Mouse (Mus musculus) liver, embryonic 12.5 days (tissue): Measurements from ENCODE around the gene 4921507P07Rik. TPM values are rescaled to one million over a fixed set of nuclear protein-coding genes. Genes with fewer than 3 reads are reported as not detected.
"Not testable (repeated sequence)": the region's sequence is repeated elsewhere in the genome, so short reads cannot be mapped to it uniquely, and the experiment has no call there.

Source experiments
- ATAC-seq: fragments of 200-750 bp; cut with Nextera tagmentation; 2 replicates; pipeline ENCODE4 v1.8.0; 2017; ENCODE audit warnings: moderate number of reproducible peaks, mild to moderate bottlenecking, moderate library complexity
- H3K27ac ChIP-seq: fragments of 300-500 bp; sonication (generic); 2 replicates; pipeline ENCODE4 v1.5.1; 2016; ENCODE audit warnings: mild to moderate bottlenecking
- H3K27me3 ChIP-seq: fragments of 300-500 bp; sonication (generic); replicated peaks from 2 replicates; pipeline ENCODE4 v1.6.1; 2016; ENCODE audit warnings: mild to moderate bottlenecking, moderate library complexity
- H3K36me3 ChIP-seq: fragments of 300-500 bp; sonication (generic); 2 replicates; pipeline ENCODE4 v1.6.1; 2016; ENCODE audit warnings: mild to moderate bottlenecking, moderate library complexity
- H3K4me1 ChIP-seq: fragments of 300-500 bp; sonication (generic); 2 replicates; pipeline ENCODE4 v1.6.1; 2016
- H3K4me2 ChIP-seq: fragments of 300-500 bp; sonication (generic); 2 replicates; pipeline ENCODE4 v1.6.1; 2016; ENCODE audit warnings: mild to moderate bottlenecking, moderate library complexity
- H3K4me3 ChIP-seq: fragments of 300-500 bp; sonication (generic); 2 replicates; pipeline ENCODE4 v1.5.1; 2016; ENCODE audit warnings: mild to moderate bottlenecking, moderate library complexity
- H3K9ac ChIP-seq: fragments of 300-500 bp; sonication (generic); 2 replicates; pipeline ENCODE4 v1.6.1; 2016; ENCODE audit warnings: mild to moderate bottlenecking, moderate library complexity
- H3K9me3 ChIP-seq: fragments of 300-500 bp; sonication (generic); replicated peaks from 2 replicates; pipeline ENCODE4 v1.6.1; 2016; ENCODE audit warnings: mild to moderate bottlenecking, moderate library complexity
- WGBS: fragments of 180-500 bp; shearing (Covaris S2); methylation state at CpG from one replicate; pipeline ENCODE4 v1.1.7; 2016; ENCODE audit not compliant: insufficient replicate concordance; 5-methylcytosine and 5-hydroxymethylcytosine counted together
- polyA plus RNA-seq: library from polyadenylated mRNA; unstranded; fragments of >200 nt; fragmentation: Nextera tagmentation; extraction: Ambion mirVana; gene quantifications from 2 replicates; pipeline ENCODE4 v1.2.1, GENCODE M21; 2016

The 4921507P07Rik gene
- 0.13 and 0.19 TPM in 2 replicates for polyA plus RNA-seq

GRCm38 (mm10) chr6:50596301-50597211, at the start of gene 4921507P07Rik:
4921507P07Rik (minus strand) TSS chr6:50596632.
- Histone ChIP-seq H3K9ac (peak within 1 kb of the TSS; percentile 70), H3K36me3 (no peaks in the 10 kb centered on the region), H3K9me3 (no peaks in the 10 kb centered on the region), H3K4me2 (peak within 1 kb of the TSS; percentile 96), H3K4me1 (peaks cover 14% of the 10 kb centered on the region; the same call in 1 of the 2 replicates), H3K27ac (no peak within 1 kb of the TSS), H3K27me3 (0 out of 2 replicates have a peak, but pooled peaks cover 5% of the 10 kb centered on the region), H3K4me3 (peak within 1 kb of the TSS; percentile 61)
- ATAC-seq: peak; percentile 99
- 2% methylated on average over 59 of the region's 62 CpGs for WGBS

GRCm38 (mm10) chr6:50644701-50645100, 48.3 kb upstream of the 4921507P07Rik start:
- Histone ChIP-seq H3K4me2 (no peak overlapping the region), H3K9me3 (no peaks in the 10 kb centered on the region), H3K36me3 (no peaks in the 10 kb centered on the region), H3K9ac (no peak overlapping the region), H3K4me1 (no peaks in the 10 kb centered on the region), H3K4me3 (no peak overlapping the region), H3K27ac (no peak overlapping the region), H3K27me3 (no peaks in the 10 kb centered on the region; the same call in 1 of the 2 replicates)
- ATAC-seq: no peak
- WGBS: 53% methylated on average over 3 of the region's 3 CpGs

- ATAC-seq: no peak
- Histone ChIP-seq H3K36me3 (no peaks in the 10 kb centered on the region), H3K4me2 (no peak overlapping the region), H3K9ac (no peak overlapping the region), H3K4me3 (no peak overlapping the region), H3K27ac (no peak overlapping the region), H3K9me3 (no peaks in the 10 kb centered on the region), H3K4me1 (no peaks in the 10 kb centered on the region), H3K27me3 (no peaks in the 10 kb centered on the region; the same call in 1 of the 2 replicates)
- 61% methylated on average over 5 of the region's 5 CpGs for WGBS
Observed at GRCm38 (mm10) chr6:50641898-50642297, 45.5 kb upstream of the 4921507P07Rik start.

GRCm38 (mm10) chr6:50640377-50640776, 43.9 kb upstream of the 4921507P07Rik start:
- Histone ChIP-seq H3K36me3 (no peaks in the 10 kb centered on the region), H3K27me3 (no peaks in the 10 kb centered on the region; the same call in 1 of the 2 replicates), H3K4me1 (no peaks in the 10 kb centered on the region), H3K4me3 (no peak overlapping the region), H3K27ac (no peak overlapping the region), H3K9ac (no peak overlapping the region), H3K4me2 (no peak overlapping the region), H3K9me3 (no peaks in the 10 kb centered on the region)
- no peak for ATAC-seq
- WGBS: 53% methylated on average over 4 of the region's 4 CpGs

- H3K27ac ChIP-seq: no peak overlapping the region
- H3K9ac ChIP-seq: no peak overlapping the region
- no peak for ATAC-seq
- no peak overlapping the region for H3K4me2 ChIP-seq
- no peaks in the 10 kb centered on the region; the same call in 1 of the 2 replicates for H3K27me3 ChIP-seq
- WGBS: 54% methylated on average over 2 of the region's 2 CpGs
- H3K4me3 ChIP-seq: no peak overlapping the region
- no peaks in the 10 kb centered on the region for H3K4me1 ChIP-seq
- no peaks in the 10 kb centered on the region for H3K9me3 ChIP-seq
- no peaks in the 10 kb centered on the region for H3K36me3 ChIP-seq
Observed at GRCm38 (mm10) chr6:50639656-50640055, 43.2 kb upstream of the 4921507P07Rik start.

- H3K4me1 ChIP-seq, H3K36me3 ChIP-seq, H3K4me2 ChIP-seq, H3K27ac ChIP-seq, ATAC-seq, H3K4me3 ChIP-seq, H3K9me3 ChIP-seq, H3K9ac ChIP-seq, H3K27me3 ChIP-seq: not testable (repeated sequence)
- 49% methylated on average over 2 of the region's 2 CpGs for WGBS
Observed at GRCm38 (mm10) chr6:50626170-50626569, 29.7 kb upstream of the 4921507P07Rik start.

- H3K4me1 ChIP-seq, ATAC-seq, H3K27ac ChIP-seq, H3K9me3 ChIP-seq, H3K9ac ChIP-seq, H3K4me3 ChIP-seq, H3K4me2 ChIP-seq, H3K27me3 ChIP-seq, H3K36me3 ChIP-seq: not testable (repeated sequence)
- 64% methylated on average over 1 of the region's 1 CpGs for WGBS
Observed at GRCm38 (mm10) chr6:50618273-50618672, 21.8 kb upstream of the 4921507P07Rik start.

- no peak for ATAC-seq
- no peak overlapping the region for H3K27ac ChIP-seq
- 17% methylated on average over 4 of the region's 4 CpGs for WGBS
Observed at GRCm38 (mm10) chr6:50601620-50602019, 5.2 kb upstream of the 4921507P07Rik start.

GRCm38 (mm10) chr6:50598560-50598959, 2.1 kb upstream of the 4921507P07Rik start:
- Histone ChIP-seq H3K4me1 (peaks cover 14% of the 10 kb centered on the region; the same call in 1 of the 2 replicates), H3K4me2 (no peak overlapping the region), H3K27ac (no peak overlapping the region), H3K36me3 (no peaks in the 10 kb centered on the region), H3K9me3 (no peaks in the 10 kb centered on the region), H3K9ac (no peak overlapping the region), H3K4me3 (no peak overlapping the region), H3K27me3 (0 out of 2 replicates have a peak, but pooled peaks cover 5% of the 10 kb centered on the region)
- WGBS: 47% methylated on average over 5 of the region's 5 CpGs
- ATAC-seq: no peak

More at GRCm38 (mm10) chr6:50601620-50602019, 5.2 kb upstream of the 4921507P07Rik start:
- H3K27me3 ChIP-seq: peaks cover 5% of the 10 kb centered on the region; the same call in 1 of the 2 replicates
- no peaks in the 10 kb centered on the region for H3K36me3 ChIP-seq
- no peak overlapping the region for H3K4me3 ChIP-seq
- 0 out of 2 replicates have a peak, but pooled peaks cover 4% of the 10 kb centered on the region for H3K4me1 ChIP-seq
- no peak overlapping the region for H3K4me2 ChIP-seq
- H3K9ac ChIP-seq: no peak overlapping the region
- no peaks in the 10 kb centered on the region for H3K9me3 ChIP-seq

GRCm38 (mm10) chr6:50594372-50594771, 2.1 kb downstream of the 4921507P07Rik start:
- 71% methylated on average over 2 of the region's 2 CpGs for WGBS
- Histone ChIP-seq H3K36me3 (no peaks in the 10 kb centered on the region), H3K4me1 (peaks cover 14% of the 10 kb centered on the region; the same call in 1 of the 2 replicates), H3K4me2 (no peak overlapping the region), H3K27ac (no peak overlapping the region), H3K9me3 (no peaks in the 10 kb centered on the region), H3K9ac (no peak overlapping the region), H3K4me3 (no peak overlapping the region), H3K27me3 (0 out of 2 replicates have a peak, but pooled peaks cover 5% of the 10 kb centered on the region)
- ATAC-seq: no peak

- WGBS: 64% methylated on average over 10 of the region's 10 CpGs
- no peaks in the 10 kb centered on the region for H3K27me3 ChIP-seq
- H3K4me3 ChIP-seq: no peak overlapping the region
- no peaks in the 10 kb centered on the region for H3K9me3 ChIP-seq
- H3K4me2 ChIP-seq: no peak overlapping the region
- H3K4me1 ChIP-seq: peaks cover 14% of the 10 kb centered on the region; the same call in 1 of the 2 replicates
- ATAC-seq: no peak
- no peak overlapping the region for H3K9ac ChIP-seq
- H3K36me3 ChIP-seq: no peaks in the 10 kb centered on the region
- H3K27ac ChIP-seq: no peak overlapping the region
Observed at GRCm38 (mm10) chr6:50593334-50593845, 3.0 kb downstream of the 4921507P07Rik start.

- ATAC-seq: no peak
- H3K27me3 ChIP-seq: no peaks in the 10 kb centered on the region
- no peak overlapping the region for H3K4me2 ChIP-seq
- H3K9me3 ChIP-seq: no peaks in the 10 kb centered on the region
- peaks cover 6% of the 10 kb centered on the region; the same call in 1 of the 2 replicates for H3K4me1 ChIP-seq
- H3K9ac ChIP-seq: no peak overlapping the region
- no peaks in the 10 kb centered on the region for H3K36me3 ChIP-seq
- no peak overlapping the region for H3K27ac ChIP-seq
- H3K4me3 ChIP-seq: no peak overlapping the region
- 58% methylated on average over 3 of the region's 3 CpGs for WGBS
Observed at GRCm38 (mm10) chr6:50590234-50590633, 6.2 kb downstream of the 4921507P07Rik start.
